8 mouse cellular contexts compared by ENCODE assay signal in genomic region chr11:51756352-51756771, GRCm38 (mm10). TPM values are rescaled to one million over a fixed set of nuclear protein-coding genes. Genes with fewer than 3 reads are reported as not detected.
A peak's percentile ranks its signal among the peaks of the same experiment; 100 is the strongest.
DNase-seq lines count a peak whose midpoint lies in the region; ATAC-seq and TF ChIP-seq lines count a peak whose summit lies in the region.

No protein-coding gene starts in this region.

- peak overlapping the region; percentile 97 for H3K9ac ChIP-seq in embryonic facial prominence, embryonic 14.5 days (ENCODE audit: low read depth, low read length)
- peak overlapping the region; percentile 97 for H3K9ac ChIP-seq in limb, embryonic 13.5 days
- peak overlapping the region; percentile 93 for H3K9ac ChIP-seq in midbrain, embryonic 15.5 days

- H3K27ac ChIP-seq in bone marrow, adult 2 months (ENCODE audit: control insufficient read depth, insufficient read depth, low read depth, low read length, poor library complexity) = peak overlapping the region; percentile 83
- peak overlapping the region; percentile 80 for H3K27ac ChIP-seq in embryonic facial prominence, embryonic 14.5 days (replicated peaks; ENCODE audit: low read depth, low read length)
- H3K27ac ChIP-seq in limb, embryonic 13.5 days = peak overlapping the region; percentile 61; the same call in 1 of the 2 replicates
- peak overlapping the region; percentile 76 for H3K27ac ChIP-seq in midbrain, embryonic 15.5 days

- under 1% methylated on average over 41 of the region's 41 CpGs for WGBS in bone marrow, adult 2 months
- 1% methylated on average over 24 of the region's 41 CpGs for WGBS in embryonic facial prominence, embryonic 14.5 days
- WGBS in limb, embryonic 13.5 days = under 1% methylated on average over 41 of the region's 41 CpGs
- 0% methylated on average over 41 of the region's 41 CpGs for WGBS in midbrain, embryonic 15.5 days

- no peaks in the 10 kb centered on the region; the same call in 1 of the 2 replicates for H3K4me1 ChIP-seq in bone marrow, adult 2 months (ENCODE audit: control insufficient read depth, insufficient read depth, low read length)
- H3K4me1 ChIP-seq in embryonic facial prominence, embryonic 14.5 days (ENCODE audit: control insufficient read depth, insufficient read depth, low read length) = peaks cover 13% of the 10 kb centered on the region
- peaks cover 21% of the 10 kb centered on the region for H3K4me1 ChIP-seq in limb, embryonic 13.5 days
- H3K4me1 ChIP-seq in midbrain, embryonic 15.5 days = peaks cover 27% of the 10 kb centered on the region

- peak; percentile 88; the same call in 1 of the 2 replicates for TF ChIP-seq POLR2A in bone marrow, adult 2 months (IDR thresholded peaks at IDR 0.05; ENCODE audit: borderline replicate concordance, control insufficient read depth, low read depth, low read length)

- ATAC-seq in embryonic facial prominence, embryonic 14.5 days (ENCODE audit: low read depth) = peak; percentile 97
- ATAC-seq in limb, embryonic 13.5 days (ENCODE audit: low FRiP score, low read depth) = peak; percentile 95
- peak; percentile 98 for ATAC-seq in midbrain, embryonic 15.5 days (replicated peaks)

- H3K4me3 ChIP-seq in bone marrow, adult 2 months (replicated peaks; ENCODE audit: control insufficient read depth, low read depth, low read length) = peak overlapping the region; percentile 98
- peak overlapping the region; percentile 97 for H3K4me3 ChIP-seq in embryonic facial prominence, embryonic 14.5 days (ENCODE audit: low read depth, low read length)
- H3K4me3 ChIP-seq in limb, embryonic 13.5 days = peak overlapping the region; percentile 100
- peak overlapping the region; percentile 99 for H3K4me3 ChIP-seq in midbrain, embryonic 15.5 days

- DNase-seq in A20 (ENCODE audit: low read depth, low spot score) = peak; percentile 96
- peak; percentile 94 for DNase-seq in embryonic facial prominence, embryonic 14.5 days (ENCODE audit: low spot score)
- DNase-seq in heart, adult 8-10 months (ENCODE audit: low spot score) = peak; percentile 94
- DNase-seq in kidney, adult 8-10 months = peak; percentile 92 to 94
- peak; percentile 87 for DNase-seq in spleen, adult 18-20 months

- H3K36me3 ChIP-seq in embryonic facial prominence, embryonic 14.5 days (ENCODE audit: control insufficient read depth, insufficient read depth, low read length) = no peaks in the 10 kb centered on the region
- peaks cover 3% of the 10 kb centered on the region; the same call in 1 of the 2 replicates for H3K36me3 ChIP-seq in limb, embryonic 13.5 days
- no peaks in the 10 kb centered on the region for H3K36me3 ChIP-seq in midbrain, embryonic 15.5 days (replicated peaks)

- no peaks in the 10 kb centered on the region for H3K27me3 ChIP-seq in embryonic facial prominence, embryonic 14.5 days (replicated peaks; ENCODE audit: control insufficient read depth, insufficient read depth, low read length)
- H3K27me3 ChIP-seq in limb, embryonic 13.5 days = 0 out of 2 replicates have a peak, but pooled peaks cover 4% of the 10 kb centered on the region
- 0 out of 2 replicates have a peak, but pooled peaks cover 3% of the 10 kb centered on the region for H3K27me3 ChIP-seq in midbrain, embryonic 15.5 days (replicated peaks)

- no peaks in the 10 kb centered on the region for H3K9me3 ChIP-seq in embryonic facial prominence, embryonic 14.5 days (ENCODE audit: control insufficient read depth, low read length)
- H3K9me3 ChIP-seq in limb, embryonic 13.5 days = no peaks in the 10 kb centered on the region
- H3K9me3 ChIP-seq in midbrain, embryonic 15.5 days = no peaks in the 10 kb centered on the region

- peak overlapping the region; percentile 85 for H3K4me2 ChIP-seq in embryonic facial prominence, embryonic 14.5 days (ENCODE audit: low read depth, low read length)
- peak overlapping the region; percentile 90 for H3K4me2 ChIP-seq in limb, embryonic 13.5 days (replicated peaks)
- H3K4me2 ChIP-seq in midbrain, embryonic 15.5 days = peak overlapping the region; percentile 78

- no peak for TF ChIP-seq CTCF in bone marrow, adult 2 months (IDR thresholded peaks at IDR 0.05; ENCODE audit: control insufficient read depth, insufficient read depth, low read length)

RNA-seq across cellular contexts. Expression of gene Sec24a, which starts 7.1 kb away (rescaled TPM):
- 4.0 and 4.3 TPM in 2 replicates for polyA plus RNA-seq in bone marrow, adult 2 months (2011; ENCODE audit: insufficient read depth, insufficient read length, low replicate concordance, missing spikeins)
- 17.1 and 17.7 TPM in 2 replicates for polyA plus RNA-seq in embryonic facial prominence, embryonic 14.5 days (2014; fragmentation: Nextera tagmentation; extraction: Ambion mirVana)
- 10 to 100 TPM; 15.0 to 16.9 (median 16.2) TPM for total RNA-seq in heart, adult 8-10 months (2022)
- 16.6 and 18.1 TPM in 2 replicates for polyA plus RNA-seq in limb, embryonic 13.5 days (2015; fragmentation: Nextera tagmentation; extraction: Ambion mirVana)
- polyA plus RNA-seq in midbrain, embryonic 15.5 days (2015; fragmentation: Nextera tagmentation; extraction: Ambion mirVana) = 14.2 and 15.8 TPM in 2 replicates

RNA-seq across cellular contexts. Expression of gene Sar1b, which starts 7.1 kb away (rescaled TPM):
- 5.7 and 9.3 TPM in 2 replicates for polyA plus RNA-seq in bone marrow, adult 2 months (2011; ENCODE audit: insufficient read depth, insufficient read length, low replicate concordance, missing spikeins)
- 112 and 113 TPM in 2 replicates for polyA plus RNA-seq in embryonic facial prominence, embryonic 14.5 days (2014; fragmentation: Nextera tagmentation; extraction: Ambion mirVana)
- 100 to 1,000 TPM; 149 to 178 (median 154) TPM for total RNA-seq in heart, adult 8-10 months (2022)
- 90.5 and 96.8 TPM in 2 replicates for polyA plus RNA-seq in limb, embryonic 13.5 days (2015; fragmentation: Nextera tagmentation; extraction: Ambion mirVana)
- 172 and 174 TPM in 2 replicates for polyA plus RNA-seq in midbrain, embryonic 15.5 days (2015; fragmentation: Nextera tagmentation; extraction: Ambion mirVana)

Comparison
In these comparisons a context has a peak if more than half of its experiments do, and no peak if none do; other contexts are left out.
1. Peak in every context shown above with its lines: DNase-seq, ATAC-seq, H3K4me3 ChIP-seq and H3K27ac ChIP-seq.